Mouse (Mus musculus) adrenal gland, postnatal 14 days (tissue): ENCODE results near the gene Cks1brt. TPM values are rescaled to one million over a fixed set of nuclear protein-coding genes. Genes with fewer than 3 reads are reported as not detected.
"Not testable (repeated sequence)": the region's sequence is repeated elsewhere in the genome, so short reads cannot be mapped to it uniquely, and the experiment has no call there.

Experiments
- DNase-seq: peaks from one replicate; pipeline ENCODE4 v3.0.0; 2021; ENCODE audit warnings: mixed read lengths
- long read RNA-seq, 2 experiments: library from polyadenylated mRNA; stranded (forward); transcript quantifications; one replicate each; pipeline ENCODE4 v2.0.0; 2021
- microRNA-seq, 2 experiments: library from miRNA; unstranded; fragments of <30 nt; microRNA quantifications; one replicate each; pipeline ENCODE4 v1.2.0; 2021
- total RNA-seq: library from RNA; stranded (reverse); gene quantifications from 2 replicates; pipeline ENCODE4 v1.2.3, GENCODE M21; 2021

Cks1brt gene
- total RNA-seq, result not detected in 2 replicates
- long read RNA-seq, experiment 1, result 0 reads
- long read RNA-seq, experiment 2, result 0 reads

- no peak for DNase-seq
Measured at GRCm38 (mm10) chr8:85151624-85152023, at the start of gene Cks1brt. Gene Cks1brt (plus strand): TSS chr8:85151924.

GRCm38 (mm10) chr8:85113241-85113640 lies 38.5 kb upstream of the Cks1brt start:
- DNase-seq, result no peak

GRCm38 (mm10) chr8:85115501-85115900 lies 36.2 kb upstream of the Cks1brt start:
- no peak for DNase-seq

GRCm38 (mm10) chr8:85116984-85117383 lies 34.7 kb upstream of the Cks1brt start:
- DNase-seq, result no peak

GRCm38 (mm10) chr8:85119052-85119981 lies 32.4 kb upstream of the Cks1brt start:
- peak; percentile 87 for DNase-seq

- not testable (repeated sequence) for DNase-seq
Measured at GRCm38 (mm10) chr8:85120251-85120650, 31.5 kb upstream of the Cks1brt start.

GRCm38 (mm10) chr8:85122995-85123394 lies 28.7 kb upstream of the Cks1brt start, which contains the start of gene Zfp791:
Gene Zfp791 (minus strand): TSS chr8:85123095.
- no peak for DNase-seq

- DNase-seq, result no peak
Measured at GRCm38 (mm10) chr8:85123691-85124090, 28.0 kb upstream of the Cks1brt start.

GRCm38 (mm10) chr8:85132335-85132734 lies 19.4 kb upstream of the Cks1brt start:
- peak; percentile 27 for DNase-seq

- not testable (repeated sequence) for DNase-seq
Measured at GRCm38 (mm10) chr8:85135690-85136089, 16.0 kb upstream of the Cks1brt start.

GRCm38 (mm10) chr8:85142516-85142915 lies 9.2 kb upstream of the Cks1brt start:
- no peak for DNase-seq

- peak; percentile 70 for DNase-seq
Measured at GRCm38 (mm10) chr8:85171291-85171690, 19.6 kb downstream of the Cks1brt start.

GRCm38 (mm10) chr8:85175892-85176291 lies 24.2 kb downstream of the Cks1brt start:
- no peak for DNase-seq

GRCm38 (mm10) chr8:85192346-85192745 lies 40.6 kb downstream of the Cks1brt start:
- no peak for DNase-seq

- no peak for DNase-seq
Measured at GRCm38 (mm10) chr8:85220220-85220619, 68.5 kb downstream of the Cks1brt start.

GRCm38 (mm10) chr8:85220992-85221391 lies 69.3 kb downstream of the Cks1brt start:
- DNase-seq, result peak; percentile 14

Small RNA genes lying within 50 kb of the gene (microRNA-seq; reads per million reads assigned to microRNA genes)
- 0.38 to 0.43 reads per million in 2 experiments for gene Gm23388

Other genes with a start within 250 kb of the Cks1brt start
- 0.56 and 5.1 TPM in 2 replicates for gene Klf1, start 250.0 kb upstream of the Cks1brt start, total RNA-seq
- gene Dnase2a, start 243.4 kb upstream of the Cks1brt start, total RNA-seq, result 8.3 and 11.0 TPM in 2 replicates
- 1.2 and 3.1 TPM in 2 replicates for gene Mast1, start 214.6 kb upstream of the Cks1brt start, total RNA-seq
- gene Rtbdn, start 204.9 kb upstream of the Cks1brt start, total RNA-seq, result not detected in 2 replicates
- 2.1 TPM in 1 of 2 replicates, not detected in the other for gene Gm49661, start 182.5 kb upstream of the Cks1brt start, total RNA-seq
- 532 and 572 TPM in 2 replicates for gene Prdx2, start 182.3 kb upstream of the Cks1brt start, total RNA-seq
- gene Rnaseh2a, start 182.2 kb upstream of the Cks1brt start, total RNA-seq, result 88.3 and 96.4 TPM in 2 replicates
- 58.3 and 211 TPM in 2 replicates for gene Junb, start 173.2 kb upstream of the Cks1brt start, total RNA-seq
- 5.8 and 6.9 TPM in 2 replicates for gene Hook2, start 161.3 kb upstream of the Cks1brt start, total RNA-seq
- gene Best2, start 137.4 kb upstream of the Cks1brt start, total RNA-seq, result not detected in 2 replicates
- gene Asna1, start 126.6 kb upstream of the Cks1brt start, total RNA-seq, result 91.4 and 94.7 TPM in 2 replicates
- 154 and 161 TPM in 2 replicates for gene Trir, start 125.1 kb upstream of the Cks1brt start, total RNA-seq
- gene Tnpo2, start 115.0 kb upstream of the Cks1brt start, total RNA-seq, result 65.9 and 67.8 TPM in 2 replicates
- gene Fbxw9, start 91.9 kb upstream of the Cks1brt start, total RNA-seq, result 18.0 and 18.4 TPM in 2 replicates
- not detected in 2 replicates for gene Gm5741, start 83.9 kb upstream of the Cks1brt start, total RNA-seq
- gene Dhps, start 80.2 kb upstream of the Cks1brt start, total RNA-seq, result 28.7 and 40.6 TPM in 2 replicates
- 68.3 and 70.3 TPM in 2 replicates for gene Wdr83os, start 71.2 kb upstream of the Cks1brt start, total RNA-seq
- 30.0 and 30.9 TPM in 2 replicates for gene Wdr83, start 70.6 kb upstream of the Cks1brt start, total RNA-seq
- gene Man2b1, start 68.7 kb upstream of the Cks1brt start, total RNA-seq, result 49.8 and 56.3 TPM in 2 replicates
- gene Zfp791, start 28.8 kb upstream of the Cks1brt start, total RNA-seq, result 2.0 and 2.8 TPM in 2 replicates
- not detected in 2 replicates for gene Olfr371, start 74.1 kb downstream of the Cks1brt start, total RNA-seq
- gene Orc6, start 147.7 kb downstream of the Cks1brt start, total RNA-seq, result 26.5 and 29.3 TPM in 2 replicates
- 83.8 and 84.2 TPM in 2 replicates for gene Vps35, start 147.9 kb downstream of the Cks1brt start, total RNA-seq
- 0.26 and 1.3 TPM in 2 replicates for gene Mylk3, start 234.4 kb downstream of the Cks1brt start, total RNA-seq